Mouse (Mus musculus): Measurements from ENCODE around the gene Ankrd34c.

Ankrd34c gene

GRCm38 (mm10) chr9:89678974-89679373 lies 59.3 kb downstream of the Ankrd34c start:
- DNase-seq (ENCODE audit: low spot score in 2 of 2): no peak
